Mouse (Mus musculus) spleen, adult 18-20 months (tissue): ENCODE measurements around the gene Rbfox3.

Source experiments
- DNase-seq, 2 experiments: peaks; one replicate each; pipeline ENCODE4 v3.0.0; 2022; ENCODE audit warnings: mixed read lengths in 2 of 2

The Rbfox3 gene

DNA sequence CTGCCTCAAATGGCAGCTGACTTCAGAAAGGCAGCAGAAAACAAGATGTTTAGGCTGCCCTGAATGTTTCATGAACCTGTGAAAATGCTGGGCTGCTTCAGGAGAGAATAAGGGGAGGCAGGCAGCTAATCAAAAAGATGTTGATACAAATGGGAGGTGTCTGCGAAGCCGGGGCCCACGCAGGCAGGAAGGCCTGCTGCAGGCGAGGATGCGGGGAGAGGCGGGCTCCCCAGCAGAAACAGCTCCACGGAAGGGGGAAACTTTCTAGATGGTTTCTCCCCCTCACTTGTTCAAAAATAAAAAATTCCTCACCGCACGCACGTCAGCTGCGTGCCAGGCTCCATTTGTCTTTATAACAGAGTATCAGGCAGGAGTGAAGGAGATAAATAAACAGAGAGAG lies 5.7 kb downstream of the Rbfox3 start:
- no peak for DNase-seq

DNA sequence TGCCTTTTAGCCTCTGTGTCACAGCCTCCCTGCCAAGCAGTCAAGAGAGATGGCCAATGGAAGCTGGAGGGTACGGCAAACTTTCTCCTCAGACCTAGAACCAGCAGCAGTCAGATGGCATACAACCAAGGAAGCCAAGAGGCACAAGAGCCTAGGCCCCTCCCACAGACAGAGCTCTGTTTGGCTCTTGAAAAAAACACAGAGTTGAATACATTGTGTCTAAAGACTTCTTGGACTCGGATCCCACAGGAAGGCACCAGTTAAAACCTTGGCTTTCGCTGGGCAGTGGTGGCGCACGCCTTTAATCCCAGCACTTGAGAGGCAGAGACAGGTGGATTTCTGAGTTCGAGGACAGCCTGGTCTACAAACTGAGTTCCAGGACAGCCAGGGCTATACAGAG lies 7.1 kb downstream of the Rbfox3 start:
- no peak for DNase-seq

DNA sequence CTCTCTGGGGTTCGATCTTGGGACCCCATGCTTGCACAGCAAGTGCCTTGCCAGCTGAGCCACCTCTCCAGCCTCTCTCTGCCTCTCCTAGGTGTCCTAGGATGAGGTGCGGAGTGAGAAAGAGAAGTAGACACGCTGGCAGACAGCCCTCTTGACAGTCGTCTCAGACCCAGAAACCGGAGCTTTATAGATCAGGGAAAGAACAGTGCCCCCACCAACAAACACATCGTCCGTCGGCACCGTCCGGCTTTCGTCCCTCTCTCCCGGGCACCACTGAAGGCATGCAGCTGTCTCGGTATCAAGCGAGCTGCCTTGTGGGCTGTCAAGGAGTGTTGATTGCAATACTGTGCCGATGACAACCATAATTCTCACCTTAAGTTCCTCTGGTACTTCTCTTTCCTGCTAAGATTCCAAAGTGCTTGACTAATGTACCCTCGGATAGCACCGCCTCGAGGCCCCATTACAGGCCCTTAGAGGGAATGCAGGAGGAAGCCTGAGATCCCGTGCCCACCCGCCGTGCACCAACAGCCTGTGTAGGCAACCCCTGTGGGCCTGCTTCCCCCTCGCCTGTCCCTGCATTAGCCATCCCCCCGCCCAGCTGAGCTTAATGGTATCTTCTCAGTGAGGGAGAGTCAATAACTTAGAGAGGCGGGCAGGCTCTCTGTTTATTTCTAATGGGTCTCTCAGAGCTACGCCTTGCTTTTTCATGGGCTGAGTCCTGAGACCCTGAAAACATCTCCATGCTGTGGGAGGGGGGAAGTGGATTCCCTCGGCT lies 11.4 kb downstream of the Rbfox3 start:
- no peak for DNase-seq

DNA sequence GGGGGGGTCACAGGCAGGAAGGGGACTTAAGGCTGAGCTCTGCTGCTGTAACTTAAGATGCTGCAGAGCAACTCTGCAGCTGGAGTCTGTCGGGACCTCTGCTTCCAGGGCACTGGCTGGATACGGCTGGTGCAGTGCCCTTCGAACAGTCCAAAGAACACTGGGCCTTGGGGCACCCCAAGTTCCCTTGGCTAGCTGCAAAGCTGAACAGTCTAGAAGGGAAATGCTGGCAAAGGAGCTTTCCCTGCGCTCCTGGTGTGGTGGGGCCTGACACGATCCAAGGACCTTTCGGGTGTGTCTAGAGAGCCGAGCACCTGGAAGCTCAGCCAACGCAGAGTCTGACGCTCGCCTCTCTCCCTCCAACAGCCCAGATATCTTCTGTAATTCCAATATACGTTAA lies 12.8 kb downstream of the Rbfox3 start:
- DNase-seq: no peak

DNA sequence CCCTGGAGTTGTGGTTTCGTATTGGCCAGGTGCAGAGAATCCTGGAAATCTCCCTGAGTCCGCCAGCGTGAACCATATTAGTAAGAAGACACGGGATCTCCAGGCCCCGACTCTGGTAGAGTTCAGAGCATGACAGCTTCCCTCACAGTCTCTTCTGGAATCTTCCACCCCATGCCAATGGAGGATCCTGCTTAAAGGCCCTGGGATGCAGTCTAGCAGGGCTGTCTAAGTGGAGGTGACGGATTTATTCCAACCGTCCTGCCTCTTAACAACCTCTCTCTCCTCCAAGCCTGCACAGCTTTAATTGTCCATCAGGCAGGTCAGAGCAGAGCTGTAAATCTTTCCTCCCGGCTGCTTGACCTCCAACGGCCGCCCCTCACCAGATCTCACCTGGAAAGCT lies 13.2 kb downstream of the Rbfox3 start:
- no peak for DNase-seq

DNA sequence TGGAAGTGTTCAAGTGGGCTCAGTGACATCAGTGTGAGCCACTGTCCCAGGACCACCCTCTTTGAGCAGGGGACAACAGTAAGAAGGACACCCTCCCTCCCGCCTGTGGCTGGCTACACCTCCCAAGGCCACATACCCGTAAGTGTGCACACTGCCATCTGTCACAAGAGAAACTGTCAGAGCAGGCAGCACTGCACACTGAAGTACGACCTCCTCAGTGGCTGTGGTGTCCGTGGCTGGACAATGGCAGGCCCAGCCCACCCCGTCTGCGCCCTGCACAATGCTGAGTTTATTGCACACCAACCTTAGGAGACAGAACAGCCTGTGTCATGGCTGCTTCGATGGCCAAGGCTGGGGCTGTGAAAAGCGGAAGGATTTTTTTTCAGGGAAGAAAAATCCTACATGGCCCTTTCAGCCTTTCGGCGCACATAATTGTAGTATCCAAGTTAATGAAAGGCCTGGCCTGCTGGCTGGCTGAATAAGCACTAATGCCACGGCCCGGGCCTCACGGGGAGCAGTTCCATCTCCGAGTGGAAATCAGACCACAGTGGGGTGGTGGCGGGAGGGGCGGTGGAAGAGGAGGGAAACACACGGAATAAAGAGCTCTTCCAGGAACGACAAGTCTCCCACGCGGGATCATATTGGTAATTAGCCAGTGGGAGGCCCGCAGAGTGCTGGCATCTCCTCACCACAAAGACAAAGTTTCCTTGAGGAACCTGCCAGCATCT lies 14.1 kb downstream of the Rbfox3 start:
- DNase-seq: no peak

DNA sequence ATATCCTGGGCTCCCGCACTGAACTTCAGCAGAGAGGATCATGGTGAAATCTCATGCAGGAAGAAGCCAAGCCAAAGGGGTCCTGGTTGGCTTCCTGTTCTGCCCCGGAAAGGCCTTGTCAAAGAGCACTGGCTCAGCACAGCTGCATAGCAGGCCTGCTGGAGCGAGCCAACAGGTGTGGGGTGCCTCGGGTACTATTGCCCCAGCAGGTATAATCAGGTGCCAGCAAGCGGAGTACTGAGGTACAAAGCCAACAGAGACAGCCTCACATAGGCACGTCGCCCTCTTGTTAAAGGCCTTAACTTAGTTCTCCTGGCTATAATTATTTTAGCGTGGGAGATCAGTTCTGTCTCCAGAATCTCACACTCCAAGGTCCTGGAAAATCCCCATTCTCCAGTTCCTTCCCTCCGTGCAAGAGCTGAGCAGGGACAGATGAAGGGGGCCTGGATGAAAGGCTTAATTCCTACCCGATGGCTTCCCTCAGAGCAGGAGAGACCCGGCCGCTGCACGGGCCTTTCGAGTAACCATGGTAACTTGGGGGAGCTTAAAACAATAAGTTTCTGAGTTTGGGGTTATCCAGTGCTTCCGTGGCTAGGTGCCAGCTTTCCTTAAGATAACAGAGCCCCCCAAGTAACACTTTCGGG lies 15.2 kb downstream of the Rbfox3 start:
- no peak for DNase-seq

DNA sequence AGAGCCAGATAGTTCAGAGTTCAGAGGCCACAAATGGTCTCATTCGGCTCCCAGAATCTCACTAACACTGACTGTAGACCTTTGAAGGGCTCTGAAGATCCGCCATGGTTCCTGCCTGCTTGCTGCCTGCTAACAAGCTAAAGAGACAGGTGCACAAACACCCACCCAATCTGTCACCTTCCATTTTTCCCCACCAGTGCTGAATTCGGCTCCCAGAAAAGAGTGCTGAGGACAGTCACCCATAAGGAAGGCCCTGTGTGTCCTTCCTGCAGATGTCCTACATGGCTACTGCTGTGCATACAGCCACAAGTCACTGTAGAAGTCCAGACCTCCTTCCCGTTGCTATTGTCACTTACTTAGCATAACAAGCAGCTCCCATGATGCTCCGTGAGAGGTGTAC lies 16.6 kb downstream of the Rbfox3 start:
- no peak for DNase-seq

DNA sequence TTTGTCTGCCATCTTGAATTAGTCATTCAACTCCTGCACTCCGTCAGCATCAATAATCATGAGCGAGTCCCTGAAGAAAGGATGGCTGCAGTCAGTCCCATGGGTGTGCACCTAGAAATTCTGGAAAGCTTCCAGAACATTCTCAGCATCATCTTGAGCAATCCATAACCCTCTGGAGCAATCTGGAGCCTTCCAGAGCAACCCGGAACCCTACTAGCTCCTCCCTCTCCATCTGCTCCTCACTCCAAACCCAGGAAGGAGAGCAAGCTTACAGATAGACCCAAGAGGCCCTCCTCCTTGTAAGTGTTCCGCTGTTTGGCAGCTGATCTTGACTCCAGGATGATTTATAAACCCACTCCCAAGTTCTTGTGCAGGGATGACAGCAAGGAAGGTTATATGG lies 17.2 kb downstream of the Rbfox3 start:
- no peak for DNase-seq

DNA sequence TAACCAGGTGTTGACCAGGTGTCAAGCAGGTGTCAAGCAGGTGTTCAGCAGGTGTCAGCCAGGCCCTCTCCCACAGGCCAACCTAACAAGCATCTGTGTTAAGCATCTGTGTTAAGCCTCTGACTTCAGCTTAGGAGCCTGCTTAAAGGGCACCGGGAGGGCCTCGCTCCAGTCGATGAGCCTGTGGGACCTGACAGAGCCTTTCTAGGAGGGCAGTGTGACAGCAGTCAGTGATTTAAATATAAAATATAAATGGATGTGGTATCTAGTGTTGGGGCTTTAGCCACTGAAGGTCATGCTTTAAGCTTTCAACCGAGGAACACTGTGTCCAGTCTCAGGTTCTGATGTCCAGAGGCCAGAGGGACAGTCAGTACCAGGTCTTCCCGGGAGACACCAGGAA lies 18.5 kb downstream of the Rbfox3 start:
- no peak for DNase-seq

DNA sequence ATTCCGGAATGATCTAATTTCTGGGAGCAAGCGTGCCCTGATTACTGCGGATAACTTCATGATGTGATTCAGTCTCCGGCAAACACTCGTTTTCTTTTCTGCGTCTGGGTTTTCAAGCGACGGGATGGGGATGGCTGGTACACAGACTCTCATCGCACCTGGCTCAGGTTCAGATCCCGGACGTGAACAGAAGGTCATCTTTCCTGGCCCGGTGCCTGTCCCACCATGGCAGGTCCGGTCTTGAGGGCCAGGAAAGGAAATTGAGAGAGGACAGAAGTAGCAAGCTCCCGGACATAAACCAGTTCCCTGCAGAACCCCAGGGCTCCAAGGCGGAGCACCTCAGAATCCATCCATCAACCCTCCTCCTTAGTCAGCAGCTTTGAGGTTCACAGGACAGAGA lies 19.9 kb downstream of the Rbfox3 start:
- no peak for DNase-seq

DNA sequence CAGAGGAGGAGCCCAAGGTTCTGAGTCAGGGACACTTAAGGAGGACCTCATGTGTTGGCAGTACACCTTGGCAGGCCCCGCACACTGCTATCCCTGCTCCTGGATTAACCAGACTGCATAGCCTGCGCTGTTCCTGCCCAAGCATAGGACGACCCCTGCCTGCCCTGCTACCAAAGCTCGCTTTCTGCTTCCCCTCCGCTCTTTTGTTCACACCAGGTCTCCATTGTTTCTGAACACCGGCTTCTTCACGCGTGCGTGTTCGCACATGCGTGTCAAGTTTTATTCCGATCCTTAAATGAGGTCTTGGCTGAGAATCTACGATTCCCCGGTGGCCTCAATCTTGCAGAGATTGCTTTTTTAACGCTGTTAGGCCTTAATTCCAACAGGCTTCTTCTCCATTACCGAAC lies 20.4 kb downstream of the Rbfox3 start:
- no peak for DNase-seq

DNA sequence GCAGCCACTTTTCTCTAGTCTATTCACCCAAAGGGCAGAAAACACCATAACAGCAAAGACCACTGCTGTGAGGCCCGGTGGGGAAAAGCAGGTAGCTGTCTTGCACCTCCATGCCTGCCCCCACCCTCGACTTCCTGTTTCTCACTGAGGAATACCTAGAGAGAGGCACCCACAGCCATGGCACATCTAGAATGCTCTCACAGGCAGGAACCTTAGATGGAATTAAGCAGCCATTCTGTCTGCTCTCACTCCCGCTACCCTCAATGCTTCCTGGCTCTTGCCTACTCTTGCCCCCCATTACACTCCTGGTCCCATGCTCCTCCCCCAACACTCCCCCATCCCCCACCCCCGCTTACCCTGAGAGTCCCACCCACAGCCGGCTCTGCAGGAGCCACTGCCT lies 20.9 kb downstream of the Rbfox3 start:
- no peak for DNase-seq

DNA sequence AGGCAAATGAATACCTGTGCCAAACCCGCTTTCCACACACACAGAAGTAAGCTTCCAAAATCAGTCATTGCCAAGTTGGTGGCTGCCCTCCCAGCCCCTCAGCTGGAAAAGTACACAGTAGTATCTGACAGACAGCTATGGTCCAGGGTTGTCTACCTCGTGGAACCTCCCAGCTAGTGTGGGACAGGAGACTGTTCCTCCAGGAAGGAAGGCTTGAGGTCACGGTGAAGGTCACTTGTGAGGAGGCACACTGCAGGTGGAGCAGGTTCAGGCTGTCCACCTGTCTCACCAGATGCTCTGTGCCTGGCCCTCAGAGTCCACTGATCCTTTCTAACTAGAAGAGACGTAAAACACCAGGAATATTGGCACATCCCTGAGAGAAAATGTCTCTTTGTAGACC lies 21.9 kb downstream of the Rbfox3 start:
- no peak for DNase-seq

DNA sequence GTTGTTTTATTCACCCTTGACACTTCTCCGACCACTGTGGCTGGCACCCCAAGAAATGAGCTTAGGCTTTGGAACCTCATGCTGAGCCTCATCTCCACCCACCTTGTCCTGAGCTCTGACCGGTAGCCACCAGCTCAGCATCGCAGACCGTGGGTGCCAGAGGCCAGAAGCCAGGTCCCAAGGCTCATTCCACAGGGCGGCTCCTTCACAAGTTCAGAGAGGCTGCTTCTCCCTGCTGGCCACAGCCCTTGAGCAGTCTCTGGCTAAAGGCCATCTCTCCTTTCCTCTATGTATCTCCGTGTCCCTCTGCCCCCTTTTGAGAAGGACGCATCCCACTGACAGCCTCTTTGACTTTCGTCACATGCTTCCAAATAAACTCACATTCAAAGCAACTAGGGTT lies 23.0 kb downstream of the Rbfox3 start:
- no peak for DNase-seq

DNA sequence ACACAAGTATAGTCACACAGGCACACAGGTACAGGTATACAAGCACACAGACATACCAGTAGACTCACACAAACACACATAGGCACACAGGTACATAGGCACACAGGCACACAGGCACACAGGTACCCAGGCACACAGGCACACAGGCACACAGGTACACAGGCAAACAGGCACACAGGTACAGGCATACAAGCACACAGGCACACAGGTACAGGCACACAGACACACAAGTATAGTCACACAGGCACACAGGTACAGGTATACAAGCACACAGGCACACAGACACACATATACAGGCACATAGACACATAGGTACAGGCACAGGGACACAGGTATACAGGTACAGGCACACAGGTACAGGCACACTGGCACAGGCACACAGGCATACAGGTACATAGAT lies 24.2 kb downstream of the Rbfox3 start:
- DNase-seq: no peak

DNA sequence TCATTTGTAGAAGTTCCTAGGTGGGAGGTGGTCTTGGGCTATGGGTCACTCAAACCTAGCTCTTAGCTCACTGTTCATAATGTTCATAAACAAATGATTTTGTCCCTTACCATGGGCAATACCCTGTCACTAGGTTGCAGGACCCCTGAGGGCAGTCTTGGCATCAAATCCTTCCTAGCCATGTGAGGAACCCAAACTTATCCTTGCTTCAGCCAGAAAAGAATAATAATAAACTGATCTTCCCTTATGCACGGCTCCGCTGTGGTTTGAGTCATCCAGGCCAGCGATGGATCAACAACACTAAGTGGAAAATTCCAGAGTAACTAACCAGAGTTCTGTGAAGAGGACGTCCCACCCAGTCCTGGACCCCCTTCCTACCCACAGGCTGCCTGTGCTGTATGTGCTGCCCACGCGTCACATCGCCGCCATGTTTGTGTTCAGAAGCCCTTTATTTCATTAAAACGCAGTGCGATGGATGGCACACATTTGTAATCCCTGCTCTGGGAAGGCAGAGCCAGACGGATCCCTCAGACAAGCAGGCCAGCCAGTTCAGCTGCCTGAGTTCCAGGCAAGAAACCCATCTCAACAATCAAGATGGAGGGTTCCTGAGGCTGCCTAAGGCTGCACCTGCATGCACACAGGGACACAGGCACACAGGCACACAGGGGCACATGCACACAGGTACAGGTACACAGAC lies 25.0 kb downstream of the Rbfox3 start:
- no peak for DNase-seq

DNA sequence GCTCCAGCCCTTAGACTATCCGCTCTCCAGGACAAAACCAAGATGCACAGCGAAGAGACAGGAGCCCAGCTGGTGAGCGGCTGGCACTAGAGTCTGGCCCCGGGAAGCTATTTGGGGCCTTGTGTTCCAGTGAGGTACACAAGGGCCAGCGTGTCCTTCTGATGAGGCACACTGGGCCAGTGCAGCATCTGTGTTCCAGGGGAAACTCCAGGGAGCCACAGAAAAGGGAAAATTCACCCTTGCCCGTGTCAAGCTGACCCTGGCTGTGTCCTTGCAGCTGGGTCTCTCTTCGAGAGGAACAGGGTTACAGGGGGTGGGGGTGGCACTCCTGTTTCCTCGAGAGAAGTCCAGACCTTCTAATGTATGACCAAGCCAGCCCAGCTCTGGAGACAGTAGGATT lies 25.8 kb downstream of the Rbfox3 start:
- no peak for DNase-seq

DNA sequence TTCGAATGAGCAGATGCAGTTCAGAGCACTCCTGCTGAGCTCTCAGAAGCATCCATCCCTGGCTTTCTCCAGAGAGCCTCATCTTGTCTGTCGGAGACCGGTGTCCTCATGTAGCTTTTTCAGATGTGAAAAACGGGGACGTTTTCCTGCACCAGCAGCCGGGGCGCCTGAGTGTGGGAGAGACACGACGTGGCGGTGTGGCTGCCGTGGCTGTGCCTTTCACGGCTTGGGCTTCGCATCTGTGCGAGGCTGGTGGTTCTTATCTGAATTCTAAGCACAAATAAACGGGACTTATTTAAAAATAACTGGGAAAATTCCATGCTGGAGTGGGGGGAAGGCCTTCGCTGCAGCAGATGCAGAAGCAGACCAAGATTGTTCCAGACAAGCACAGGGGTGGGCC lies 26.3 kb downstream of the Rbfox3 start:
- DNase-seq: no peak

DNA sequence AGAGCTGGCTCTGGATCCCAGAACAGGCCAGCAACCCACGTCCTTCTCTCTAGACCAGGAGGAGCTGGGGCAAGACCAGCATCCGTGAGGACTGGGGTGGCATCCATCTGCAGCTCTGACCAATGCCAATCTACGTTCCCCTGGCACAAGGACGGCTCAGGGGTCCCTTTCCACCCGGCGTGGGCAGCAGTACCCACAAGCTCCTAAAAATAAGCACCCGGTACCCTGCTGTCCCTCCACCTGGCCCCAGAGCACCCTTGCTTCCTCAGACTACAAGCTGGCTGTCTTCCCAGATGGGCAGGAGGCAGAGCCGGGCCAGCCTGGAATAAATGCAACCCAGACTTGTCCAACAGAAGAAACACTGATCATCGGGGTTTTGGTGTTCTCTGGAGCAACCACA lies 28.3 kb downstream of the Rbfox3 start:
- DNase-seq: no peak

DNA sequence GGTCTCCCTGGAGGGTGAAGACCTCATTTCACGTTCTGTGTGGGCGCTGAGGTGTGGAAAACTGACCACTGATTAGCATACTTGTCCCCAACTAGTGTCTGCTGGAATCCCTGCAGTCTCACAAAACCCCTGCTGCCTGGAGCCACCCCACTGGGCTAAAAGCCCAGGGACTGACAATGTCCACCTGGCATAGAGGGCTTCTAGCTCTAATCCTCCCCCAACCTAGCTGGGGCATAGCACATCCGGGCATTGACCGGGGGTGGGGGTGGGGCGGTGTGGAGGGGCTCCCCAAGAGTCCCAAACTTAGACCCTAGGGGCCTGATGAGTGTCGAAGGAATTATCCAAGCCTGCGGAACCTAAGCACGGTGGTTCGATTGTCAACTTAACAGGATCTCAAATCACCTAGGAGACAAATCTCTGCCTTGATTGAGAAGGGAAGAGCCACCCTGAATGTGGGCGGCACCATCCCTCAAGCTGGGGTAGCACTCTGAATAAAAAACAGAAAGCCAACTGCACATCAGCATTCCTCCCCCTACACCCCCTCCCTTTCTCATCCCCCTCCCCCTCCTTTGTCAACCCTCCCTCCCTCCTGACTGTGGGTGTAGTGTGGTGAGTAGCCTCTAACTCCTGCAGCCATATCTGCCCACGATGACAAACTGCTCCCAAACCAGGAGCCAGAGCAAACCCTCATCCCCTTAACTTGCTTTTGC lies 29.5 kb downstream of the Rbfox3 start:
- DNase-seq: no peak

DNA sequence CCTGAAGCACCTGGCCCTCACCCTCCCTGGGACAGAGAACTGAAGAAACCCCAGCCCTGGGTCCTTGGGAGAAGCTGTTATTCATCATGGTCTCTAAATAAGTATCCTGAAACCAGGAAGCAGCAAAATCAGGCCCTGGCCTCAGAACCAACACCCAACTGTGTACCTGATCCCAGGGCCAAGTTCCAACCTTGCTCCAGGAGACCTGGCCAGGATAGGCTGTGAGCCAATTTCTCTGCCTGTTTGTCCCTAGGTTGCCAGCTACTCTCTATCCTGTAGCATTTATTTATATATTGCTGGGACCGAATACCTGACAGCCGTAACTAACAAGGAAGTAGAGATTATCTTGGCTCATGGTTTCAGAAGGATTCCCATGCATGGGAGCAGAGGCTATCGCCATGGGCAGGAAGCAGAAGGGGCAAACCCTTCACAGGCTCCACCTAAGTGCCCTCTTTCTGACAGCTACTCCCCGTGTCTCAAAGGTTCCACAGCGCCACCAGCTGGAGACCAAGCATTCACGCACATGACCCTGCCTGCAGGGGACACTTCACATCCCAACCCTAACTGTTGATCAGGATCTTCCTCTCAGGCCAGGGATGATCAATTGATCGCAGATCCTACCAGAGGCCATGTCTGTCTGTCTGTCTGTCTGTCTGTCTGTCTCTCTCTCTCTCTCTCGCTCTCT lies 31.8 kb downstream of the Rbfox3 start:
- no peak for DNase-seq
